Mouse (Mus musculus) kidney, embryonic 16.5 days (tissue): ENCODE results near the gene Yjefn3. TPM values are rescaled to one million over a fixed set of nuclear protein-coding genes. Genes with fewer than 3 reads are reported as not detected.
A peak's percentile ranks its signal among the peaks of the same experiment; 100 is the strongest.

Experiments
- ATAC-seq: fragments of 200-750 bp; cut with Nextera tagmentation; 2 replicates; pipeline ENCODE4 v1.8.0; 2017; ENCODE audit warnings: moderate TSS enrichment; ENCODE audit not compliant: low FRiP score, low TSS enrichment
- H3K27ac ChIP-seq: fragments of 300-500 bp; sonication (generic); 2 replicates; pipeline ENCODE4 v1.5.1; 2014; ENCODE audit warnings: low read length
- H3K27me3 ChIP-seq: fragments of 300-500 bp; sonication (generic); 2 replicates; pipeline ENCODE4 v1.6.1; 2014; ENCODE audit warnings: low read length, control low read depth, mixed read lengths; ENCODE audit not compliant: insufficient read depth
- H3K36me3 ChIP-seq: fragments of 300-500 bp; sonication (generic); 2 replicates; pipeline ENCODE4 v1.6.1; 2014; ENCODE audit warnings: low read length, control low read depth, mixed read lengths; ENCODE audit not compliant: insufficient read depth
- H3K4me1 ChIP-seq: fragments of 300-500 bp; sonication (generic); 2 replicates; pipeline ENCODE4 v1.6.1; 2014; ENCODE audit warnings: low read length, control low read depth, mixed read lengths; ENCODE audit not compliant: insufficient read depth
- H3K4me2 ChIP-seq: fragments of 300-500 bp; sonication (generic); replicated peaks from 2 replicates; pipeline ENCODE4 v1.6.1; 2014; ENCODE audit warnings: low read depth, low read length
- H3K4me3 ChIP-seq: fragments of 300-500 bp; sonication (generic); 2 replicates; pipeline ENCODE4 v1.5.1; 2014; ENCODE audit warnings: mild to moderate bottlenecking, low read length
- H3K9ac ChIP-seq: fragments of 300-500 bp; sonication (generic); replicated peaks from 2 replicates; pipeline ENCODE4 v1.6.1; 2014; ENCODE audit warnings: low read length
- H3K9me3 ChIP-seq: fragments of 300-500 bp; sonication (generic); 2 replicates; pipeline ENCODE4 v1.6.1; 2016; ENCODE audit warnings: low read length, control low read depth
- WGBS: fragments of 180-500 bp; shearing (Covaris S2); extraction: QIAGEN DNeasy Blood & Tissue Kit; methylation state at CpG from one replicate; pipeline ENCODE4 v1.1.7; 2014; 5-methylcytosine and 5-hydroxymethylcytosine counted together
- polyA plus RNA-seq: library from polyadenylated mRNA; unstranded; fragments of >200 nt; fragmentation: Nextera tagmentation; extraction: Ambion mirVana; gene quantifications from 2 replicates; pipeline ENCODE4 v1.2.1, GENCODE M21; 2015

Gene Yjefn3
- polyA plus RNA-seq, 1 experiment from 2014 or later = 3.1 TPM

DNA sequence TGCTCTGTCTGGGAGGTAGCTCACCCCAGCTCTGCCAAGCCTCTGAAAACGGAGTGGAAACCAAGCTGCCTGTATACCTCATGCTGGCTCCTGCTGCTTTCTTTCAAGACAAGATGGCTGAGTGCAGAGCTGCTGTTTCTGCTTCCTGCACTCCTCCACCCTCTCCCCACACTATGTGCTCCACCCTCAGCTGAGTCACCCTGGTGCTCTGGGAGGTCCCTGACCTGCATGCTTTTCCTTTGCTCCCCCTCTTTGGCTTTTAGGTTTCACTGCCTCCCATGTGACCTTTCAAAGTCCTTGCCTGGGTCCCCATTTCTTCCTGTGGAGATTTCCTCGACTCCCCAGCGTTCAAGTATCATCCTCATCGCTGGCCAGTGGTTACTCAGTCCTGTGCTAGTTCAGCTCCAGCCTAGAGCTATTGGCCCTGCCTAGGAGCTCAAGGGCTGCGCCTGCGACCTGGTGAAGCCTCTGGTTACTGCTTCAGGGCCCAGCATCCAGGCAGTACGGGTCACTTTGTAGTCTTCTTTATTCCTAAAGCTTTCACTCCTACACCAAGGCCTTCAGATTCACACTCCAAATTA lies 51.5 kb downstream of the Yjefn3 start:
- Histone ChIP-seq H3K4me2 (no peak overlapping the region), H3K9ac (no peak overlapping the region), H3K9me3 (no peaks in the 10 kb centered on the region), H3K27me3 (no peaks in the 10 kb centered on the region), H3K27ac (no peak overlapping the region), H3K4me1 (no peaks in the 10 kb centered on the region), H3K36me3 (no peaks in the 10 kb centered on the region), H3K4me3 (no peak overlapping the region)
- WGBS = 80% methylated on average over 7 of the region's 7 CpGs
- no peak for ATAC-seq

DNA sequence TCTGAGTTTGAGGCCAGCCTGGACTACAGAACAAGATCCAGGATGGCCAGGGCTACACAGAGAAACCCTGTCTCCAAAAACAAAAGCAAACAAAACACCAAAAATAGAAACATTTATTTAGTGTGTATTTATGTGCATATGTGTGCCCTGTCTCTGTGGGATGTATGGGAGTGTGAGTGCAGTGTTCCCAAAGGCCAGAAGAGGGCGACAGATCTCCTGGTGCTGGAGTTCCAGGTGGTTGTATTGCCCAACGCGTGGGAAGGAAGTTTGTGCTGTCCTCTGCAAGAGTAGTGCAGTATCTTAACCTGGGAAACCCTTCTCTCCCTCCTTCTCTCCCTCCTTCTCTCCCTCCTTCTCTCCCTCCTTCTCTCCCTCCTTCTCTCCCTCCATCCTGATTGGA lies 52.6 kb downstream of the Yjefn3 start:
- no peaks in the 10 kb centered on the region for H3K27me3 ChIP-seq
- H3K27ac ChIP-seq = no peak overlapping the region
- no peaks in the 10 kb centered on the region for H3K9me3 ChIP-seq
- no peaks in the 10 kb centered on the region for H3K36me3 ChIP-seq
- H3K4me3 ChIP-seq = no peak overlapping the region
- WGBS = 48% methylated on average over 3 of the region's 3 CpGs
- H3K9ac ChIP-seq = no peak overlapping the region
- no peak overlapping the region for H3K4me2 ChIP-seq
- ATAC-seq = no peak
- no peaks in the 10 kb centered on the region for H3K4me1 ChIP-seq

DNA sequence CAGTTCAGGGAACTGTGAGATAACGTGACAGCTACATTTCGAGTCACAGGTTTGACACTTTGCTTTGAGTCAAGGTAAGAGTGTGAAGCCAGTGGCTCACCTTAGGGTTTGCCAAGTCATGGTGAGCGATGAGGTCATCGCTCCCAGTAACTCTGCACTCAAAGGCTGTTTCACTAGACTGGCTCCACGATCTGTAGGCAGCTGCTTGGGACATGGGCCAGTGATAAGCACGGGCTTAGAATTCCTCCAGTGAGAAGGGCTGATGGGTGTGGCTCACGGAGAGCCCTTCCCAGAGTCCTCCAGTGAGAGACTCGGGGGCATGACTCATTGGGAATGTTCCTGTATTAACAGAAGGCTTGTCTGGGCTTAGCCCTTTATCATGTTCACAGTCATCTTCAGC lies 53.6 kb downstream of the Yjefn3 start:
- Histone ChIP-seq H3K4me1 (no peaks in the 10 kb centered on the region), H3K4me2 (no peak overlapping the region), H3K36me3 (no peaks in the 10 kb centered on the region), H3K4me3 (no peak overlapping the region), H3K27me3 (no peaks in the 10 kb centered on the region), H3K27ac (no peak overlapping the region), H3K9me3 (no peaks in the 10 kb centered on the region), H3K9ac (no peak overlapping the region)
- 0 out of 2 replicates have a peak, but pooled peaks have one; percentile 22 for ATAC-seq
- 79% methylated on average over 8 of the region's 8 CpGs for WGBS

DNA sequence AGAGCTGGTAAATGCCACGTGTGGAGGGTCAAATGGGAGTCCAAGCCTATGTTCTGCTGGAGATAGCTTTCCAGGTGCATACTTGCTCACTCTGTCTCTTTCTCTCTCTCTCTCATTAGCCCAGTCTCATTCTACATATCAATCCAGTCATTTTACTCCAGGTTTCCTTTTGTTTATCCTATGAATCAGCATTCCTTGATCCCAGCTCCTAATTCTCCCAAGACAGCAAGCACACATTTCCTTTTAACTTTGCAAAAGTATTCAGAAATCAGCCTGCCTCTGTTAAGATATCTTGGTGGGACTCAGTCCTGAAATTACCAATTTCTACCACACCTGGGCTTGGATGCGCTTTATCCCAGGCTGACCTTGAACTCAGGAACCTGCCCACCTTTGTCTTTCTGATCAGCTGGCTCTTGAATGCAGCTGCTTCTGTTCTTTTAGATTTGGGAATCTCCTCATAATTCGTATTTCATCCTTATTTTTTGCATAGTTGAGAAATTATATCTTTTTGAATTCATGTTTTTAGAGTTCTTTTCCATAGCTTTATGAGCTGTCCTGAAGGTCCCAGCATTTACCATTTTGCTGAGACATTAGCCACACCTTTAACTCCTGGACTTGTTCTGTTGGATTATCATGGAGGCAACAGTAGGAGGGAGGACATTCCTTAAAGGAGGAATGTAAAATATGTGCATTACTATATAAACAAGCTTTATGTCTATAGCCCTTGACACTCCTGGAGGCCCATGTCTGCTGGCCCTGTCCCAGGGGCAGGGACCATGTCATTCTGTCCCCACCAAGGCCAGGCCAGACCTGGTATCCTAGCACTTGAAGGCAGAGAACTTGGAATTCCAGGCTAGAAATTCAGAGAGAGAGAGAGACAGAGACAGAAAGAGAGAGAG lies 55.1 kb downstream of the Yjefn3 start:
- Histone ChIP-seq H3K27ac (no peak overlapping the region), H3K27me3 (no peaks in the 10 kb centered on the region), H3K4me1 (no peaks in the 10 kb centered on the region), H3K9ac (no peak overlapping the region; the same call in 1 of the 2 replicates), H3K9me3 (no peaks in the 10 kb centered on the region), H3K4me2 (no peak overlapping the region), H3K36me3 (no peaks in the 10 kb centered on the region), H3K4me3 (no peak overlapping the region)
- no peak for ATAC-seq
- WGBS = 75% methylated on average over 3 of the region's 3 CpGs

Other genes with a start within 250 kb of the Yjefn3 start
- gene Zfp964, start 248.2 kb downstream of the Yjefn3 start, polyA plus RNA-seq = 2.2 and 2.3 TPM in 2 replicates
- 32.9 and 35.5 TPM in 2 replicates for gene Zfp869, start 192.0 kb downstream of the Yjefn3 start, polyA plus RNA-seq
- gene Zfp963, start 152.7 kb downstream of the Yjefn3 start, polyA plus RNA-seq = 6.8 and 8.4 TPM in 2 replicates
- gene Gm20422, start 127.8 kb downstream of the Yjefn3 start, polyA plus RNA-seq = 0.68 and 0.82 TPM in 2 replicates
- 61.4 and 62.3 TPM in 2 replicates for gene Atp13a1, start 111.5 kb downstream of the Yjefn3 start, polyA plus RNA-seq
- gene Zfp866, start 111.5 kb downstream of the Yjefn3 start, polyA plus RNA-seq = 30.1 and 32.8 TPM in 2 replicates
- gene Gmip, start 94.0 kb downstream of the Yjefn3 start, polyA plus RNA-seq = 10.1 and 11.3 TPM in 2 replicates
- gene Lpar2, start 80.3 kb downstream of the Yjefn3 start, polyA plus RNA-seq = 0.86 and 0.96 TPM in 2 replicates
- 8.8 and 9.3 TPM in 2 replicates for gene Pbx4, start 70.2 kb downstream of the Yjefn3 start, polyA plus RNA-seq
- 0.94 and 0.99 TPM in 2 replicates for gene Cilp2, start 15.0 kb downstream of the Yjefn3 start, polyA plus RNA-seq
- gene Tssk6, start 528 bp downstream of the Yjefn3 start, polyA plus RNA-seq = 3.8 and 3.9 TPM in 2 replicates
- 197 and 199 TPM in 2 replicates for gene Ndufa13, start 154 bp downstream of the Yjefn3 start, polyA plus RNA-seq
- gene Gatad2a, start 93.7 kb upstream of the Yjefn3 start, polyA plus RNA-seq = 40.6 and 43.3 TPM in 2 replicates
- 54.3 and 62.4 TPM in 2 replicates for gene Mau2, start 140.0 kb upstream of the Yjefn3 start, polyA plus RNA-seq
- 50.7 and 51.6 TPM in 2 replicates for gene Sugp1, start 140.1 kb upstream of the Yjefn3 start, polyA plus RNA-seq
- gene Tm6sf2, start 170.2 kb upstream of the Yjefn3 start, polyA plus RNA-seq = 0.94 and 1.3 TPM in 2 replicates
- not detected in 2 replicates for gene Hapln4, start 180.7 kb upstream of the Yjefn3 start, polyA plus RNA-seq
- gene Ncan, start 218.2 kb upstream of the Yjefn3 start, polyA plus RNA-seq = 0.10 and 0.31 TPM in 2 replicates
- 32.2 and 35.2 TPM in 2 replicates for gene Nr2c2ap, start 228.6 kb upstream of the Yjefn3 start, polyA plus RNA-seq
- gene Rfxank, start 236.4 kb upstream of the Yjefn3 start, polyA plus RNA-seq = 20.4 and 21.7 TPM in 2 replicates
- 58.3 and 58.6 TPM in 2 replicates for gene Borcs8, start 236.8 kb upstream of the Yjefn3 start, polyA plus RNA-seq
- gene Mef2b, start 237.0 kb upstream of the Yjefn3 start, polyA plus RNA-seq = 0.24 and 0.49 TPM in 2 replicates